Mouse (Mus musculus): ENCODE data around the gene Atxn1.

DNA sequence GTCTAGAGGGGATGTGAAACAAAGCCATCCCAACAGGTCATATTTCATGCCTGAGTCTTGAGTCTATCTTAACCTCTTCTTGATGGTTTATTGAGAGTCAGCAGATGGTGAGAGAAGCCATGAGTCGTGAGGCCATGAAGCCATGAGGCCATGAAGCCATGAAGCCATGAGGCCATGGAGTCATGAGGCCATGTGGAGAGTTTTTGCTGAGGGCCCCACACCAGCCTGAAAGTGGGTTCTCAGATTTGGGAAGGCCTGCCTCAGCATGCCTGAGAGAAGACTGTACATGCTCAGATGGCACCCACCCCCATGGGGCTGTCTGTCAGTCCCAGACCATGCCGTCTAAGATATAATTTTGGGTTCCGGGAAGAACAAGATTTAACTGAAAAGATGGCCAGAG is 229.0 kb downstream of the Atxn1 start:
- TF ChIP-seq CTCF (IDR thresholded peaks at IDR 0.05; ENCODE audit: extremely low read depth, insufficient read depth, low read length) (no peak), POLR2A (IDR thresholded peaks at IDR 0.05; ENCODE audit: extremely low read depth, insufficient read depth, low read length) (no peak)

Data from cortical plate, adult 2 months (tissue).